Mouse (Mus musculus) urinary bladder, adult 2 months (tissue): Measurements from ENCODE around the gene Per1. TPM values are rescaled to one million over a fixed set of nuclear protein-coding genes. Genes with fewer than 3 reads are reported as not detected.
A peak's percentile ranks its signal among the peaks of the same experiment; 100 is the strongest.

Experiments
- DNase-seq: peaks from one replicate; pipeline ENCODE4 v3.0.0; 2022; ENCODE audit warnings: low spot score
- polyA plus RNA-seq: library from polyadenylated mRNA; depleted of rRNA; stranded (reverse); fragments of >200 nt; gene quantifications from 2 replicates; pipeline ENCODE4 v1.2.3, GENCODE M21; 2012

The Per1 gene
- polyA plus RNA-seq, 1 experiment = 26.8 TPM

DNA sequence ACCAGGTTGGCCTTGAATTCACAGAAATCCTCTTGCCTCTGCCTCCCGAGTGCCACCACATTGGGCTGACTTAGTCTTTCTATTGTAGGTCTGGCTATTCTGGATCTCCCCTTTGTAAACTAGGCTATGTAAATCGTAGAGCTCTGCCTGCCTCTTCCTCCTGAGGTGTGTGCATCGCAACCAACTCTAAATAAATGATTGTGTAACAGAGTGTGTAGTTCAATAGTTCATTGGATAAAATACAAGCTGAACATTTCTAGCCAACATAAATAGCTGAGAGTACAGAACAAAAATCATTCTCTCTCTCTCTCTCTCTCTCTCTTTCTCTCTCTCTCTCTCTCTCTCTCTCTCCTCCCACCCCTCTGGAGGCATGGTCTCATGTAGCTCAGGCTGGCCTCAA lies 19.6 kb downstream of the Per1 start:
- no peak for DNase-seq

DNA sequence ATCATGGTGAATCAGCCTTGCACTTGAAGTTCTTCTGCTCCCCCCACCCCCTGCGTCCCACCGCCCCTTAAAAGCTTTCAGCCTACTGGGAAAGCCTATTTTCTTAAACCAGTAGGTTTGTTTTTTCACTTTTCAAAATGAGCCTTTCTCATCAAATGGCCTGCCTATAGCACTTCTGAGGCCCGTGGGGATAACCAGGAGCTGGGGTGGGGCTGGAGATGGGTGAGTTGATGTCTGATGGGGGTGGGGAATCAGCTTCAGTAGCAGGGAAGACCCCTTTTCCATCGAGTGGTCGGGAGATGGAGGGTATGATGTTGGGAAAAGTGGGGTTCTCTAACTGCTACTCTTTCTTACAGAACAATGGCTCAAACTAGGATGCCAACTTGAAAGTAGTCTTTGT lies 21.8 kb downstream of the Per1 start:
- no peak for DNase-seq

DNA sequence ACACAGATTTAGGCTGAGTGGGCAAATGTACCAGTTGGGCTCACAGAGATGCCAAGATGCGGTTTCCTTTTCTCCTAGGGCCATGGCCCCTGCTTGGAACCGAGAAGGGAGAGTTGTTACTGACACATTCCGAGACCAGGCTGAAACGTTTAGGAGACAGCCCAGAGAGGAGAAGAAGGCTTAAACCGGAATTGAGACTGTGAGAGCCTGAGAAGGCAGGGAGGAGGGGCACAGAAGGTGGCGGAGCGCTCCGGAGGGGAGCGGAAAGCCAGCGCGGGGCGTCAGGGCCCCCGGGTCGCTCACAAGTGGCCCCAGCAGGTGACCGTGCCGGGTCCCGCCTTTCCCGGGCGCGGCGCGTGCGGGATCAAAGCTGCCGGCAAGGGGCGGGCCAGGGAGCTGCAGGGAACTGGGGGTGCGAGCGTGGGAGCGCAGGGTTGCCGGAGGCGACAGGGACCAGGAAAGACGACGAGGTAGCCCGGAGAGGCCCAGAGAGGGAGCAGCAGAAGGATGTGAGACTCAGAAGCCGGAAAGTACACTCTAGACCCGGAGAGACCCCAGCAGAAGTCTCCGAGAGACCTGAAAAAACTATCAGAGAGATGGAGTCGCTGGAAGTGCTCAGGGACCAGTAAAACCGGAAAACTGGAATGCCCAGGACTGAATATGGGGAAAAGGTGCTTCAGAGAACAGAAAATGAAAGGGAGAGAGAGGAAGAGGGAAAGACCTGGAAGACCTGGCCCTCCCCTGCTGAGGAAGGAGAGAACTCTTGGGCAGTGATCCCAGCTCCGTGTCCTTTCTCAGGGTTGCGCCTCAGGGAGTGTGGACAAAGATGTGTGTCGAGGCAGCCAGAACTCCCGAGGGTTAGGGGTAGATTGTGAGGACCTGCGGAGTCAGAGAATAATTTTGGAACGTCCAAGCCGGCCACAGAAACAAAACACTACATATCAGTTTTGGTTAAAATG lies 23.0 kb downstream of the Per1 start:
- DNase-seq = peak; percentile 69

DNA sequence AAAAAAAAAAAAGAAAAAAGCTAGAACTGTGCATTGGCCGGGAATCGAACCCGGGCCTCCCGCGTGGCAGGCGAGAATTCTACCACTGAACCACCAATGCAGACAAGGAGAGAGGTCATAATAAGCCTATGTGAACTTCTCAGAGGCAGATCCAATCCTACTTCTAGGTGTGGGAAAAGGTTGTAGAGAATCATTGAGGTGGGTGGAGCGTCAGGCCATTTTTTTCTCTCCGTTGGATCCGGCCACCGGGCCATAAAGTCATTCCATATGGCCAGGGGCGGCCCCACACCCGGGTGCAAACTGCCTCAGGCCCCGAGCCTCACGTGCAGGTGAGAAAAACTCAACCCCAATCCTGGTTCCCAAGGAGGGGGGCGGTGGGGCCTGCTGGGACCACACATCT lies 23.7 kb downstream of the Per1 start:
- peak; percentile 64 for DNase-seq

DNA sequence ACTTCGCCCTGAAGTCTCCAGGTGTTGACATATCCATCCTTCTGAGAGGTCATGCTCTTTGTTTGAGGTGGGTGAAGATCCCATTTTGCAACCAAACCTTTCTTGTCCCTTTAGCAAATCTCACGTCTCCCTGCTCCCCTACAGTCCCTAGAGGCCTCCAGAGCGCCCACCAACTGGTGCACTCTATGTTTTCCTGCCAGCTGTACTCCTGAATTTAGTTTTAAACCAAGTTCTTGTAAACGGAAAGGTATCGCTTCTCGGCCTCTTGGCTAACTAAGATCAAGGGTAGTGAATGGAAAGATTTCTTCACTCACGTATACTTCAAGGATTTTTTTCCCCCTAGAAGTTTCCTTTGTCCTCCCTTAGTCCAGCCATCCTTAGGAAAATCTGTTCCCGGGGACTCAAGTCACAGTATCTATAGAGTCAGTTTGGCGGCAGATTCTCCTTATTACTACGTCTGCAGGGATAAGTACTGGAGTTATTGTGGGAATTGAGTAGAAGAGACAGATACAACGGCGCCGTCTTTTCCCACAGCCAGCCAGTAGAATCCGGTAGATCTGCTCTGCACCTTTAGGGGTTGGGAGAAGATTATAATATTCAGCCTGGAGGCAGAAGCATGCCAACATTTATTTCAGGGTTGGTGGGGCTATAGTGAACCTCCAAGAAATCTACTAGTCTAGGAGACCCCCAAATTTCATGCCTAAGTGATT lies 24.6 kb downstream of the Per1 start:
- DNase-seq = no peak

DNA sequence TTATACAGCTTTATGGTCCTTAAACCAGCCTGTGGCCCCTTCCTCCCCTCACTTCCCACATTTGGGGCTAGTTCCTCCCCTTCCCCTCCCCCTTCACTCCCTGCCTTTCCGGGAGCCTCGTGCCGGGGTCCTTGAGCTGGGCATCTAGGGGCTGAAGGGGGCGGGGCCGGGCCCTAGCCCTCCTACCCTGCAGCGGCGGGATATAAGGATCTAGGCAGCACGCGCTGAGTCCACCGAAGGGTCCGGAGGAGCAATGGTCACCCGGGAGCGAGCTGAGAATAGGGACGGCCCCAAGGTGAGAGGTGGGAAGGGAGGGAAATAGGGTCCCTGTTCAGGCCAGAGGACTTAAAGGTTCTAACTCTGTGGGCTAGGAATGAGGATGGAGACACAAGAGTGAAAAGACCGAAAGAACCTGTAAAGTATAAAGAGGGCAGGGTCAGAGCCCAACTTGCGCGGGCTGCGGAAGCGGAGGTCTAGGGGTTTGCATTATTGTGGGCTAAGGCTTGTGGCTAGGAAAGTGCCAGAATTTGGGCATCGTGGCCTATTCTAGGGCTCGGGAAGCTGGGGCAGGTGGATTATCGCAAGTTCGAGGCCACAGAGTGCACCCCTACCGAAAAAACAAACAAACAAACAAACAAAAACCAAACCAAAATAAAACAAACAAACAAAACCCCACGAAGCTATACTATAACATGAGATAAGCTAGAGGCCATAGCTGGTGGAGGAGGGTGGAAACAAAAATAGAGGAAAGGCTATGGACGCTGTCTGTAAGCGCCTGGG lies 25.4 kb downstream of the Per1 start, which contains the start of gene Hes7:
TSS of gene Hes7 (plus strand) at position 184 of the 780 bp plus-strand sequence.
- DNase-seq = no peak

DNA sequence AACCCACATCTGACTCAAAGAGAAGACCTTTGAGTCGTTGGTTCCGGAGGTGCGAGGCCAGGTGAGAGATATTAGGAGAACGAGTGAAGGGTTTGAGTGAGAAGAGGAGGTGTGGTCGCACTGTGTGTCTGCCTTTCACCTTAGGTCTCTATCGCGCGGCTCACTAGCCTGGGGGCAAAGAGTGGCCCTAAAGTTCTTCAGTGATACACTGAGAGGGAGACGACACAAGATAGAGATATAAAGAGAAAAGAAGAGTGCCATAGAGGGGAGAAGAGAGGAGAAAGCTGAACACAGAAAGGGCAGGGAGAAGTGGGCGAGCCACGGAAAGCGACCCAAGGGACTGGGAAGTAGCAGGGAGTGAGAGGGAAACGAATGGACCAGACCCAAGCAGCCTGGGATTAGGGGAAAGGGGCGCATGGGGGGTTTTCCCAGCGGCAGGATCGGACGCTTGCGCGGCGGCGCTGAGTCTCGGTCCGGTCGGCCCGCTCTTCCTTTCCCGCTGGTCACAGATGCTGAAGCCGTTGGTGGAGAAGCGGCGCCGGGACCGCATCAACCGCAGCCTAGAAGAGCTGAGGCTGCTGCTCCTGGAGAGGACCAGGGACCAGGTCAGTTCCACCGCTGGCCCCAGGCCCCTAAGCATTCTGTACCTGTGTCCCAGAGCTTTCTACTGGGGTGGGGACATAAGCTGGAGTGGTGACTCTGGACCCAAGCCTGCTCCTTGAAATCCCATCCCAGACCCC lies 26.2 kb downstream of the Per1 start:
- DNase-seq = no peak

DNA sequence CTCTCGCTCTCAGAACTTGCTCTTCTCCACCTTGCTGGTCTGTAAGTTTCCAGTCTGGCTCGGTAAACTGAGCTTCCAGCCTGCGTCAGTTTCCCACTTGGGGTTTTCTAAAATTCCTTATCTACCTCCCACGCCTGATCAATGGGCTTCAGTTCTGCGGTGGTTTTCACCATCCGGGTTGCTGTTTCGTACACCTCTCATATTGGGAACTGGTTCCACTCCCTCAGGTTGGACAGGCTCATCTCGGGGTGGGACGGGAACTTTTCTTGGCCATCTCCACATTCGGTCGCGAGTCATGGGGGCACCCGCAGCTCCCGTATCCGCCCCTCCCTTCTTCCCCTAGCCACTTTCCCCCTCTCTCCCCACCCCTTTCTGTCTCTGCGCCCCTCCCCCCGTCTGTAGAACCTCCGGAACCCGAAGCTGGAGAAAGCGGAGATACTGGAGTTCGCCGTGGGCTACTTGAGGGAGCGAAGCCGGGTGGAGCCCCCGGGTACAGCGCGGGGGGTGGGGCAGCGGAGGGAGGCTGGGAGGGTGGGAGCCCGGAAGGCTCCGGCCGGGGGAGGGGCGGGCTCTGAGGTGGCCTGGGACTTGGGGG lies 26.8 kb downstream of the Per1 start:
- no peak for DNase-seq

DNA sequence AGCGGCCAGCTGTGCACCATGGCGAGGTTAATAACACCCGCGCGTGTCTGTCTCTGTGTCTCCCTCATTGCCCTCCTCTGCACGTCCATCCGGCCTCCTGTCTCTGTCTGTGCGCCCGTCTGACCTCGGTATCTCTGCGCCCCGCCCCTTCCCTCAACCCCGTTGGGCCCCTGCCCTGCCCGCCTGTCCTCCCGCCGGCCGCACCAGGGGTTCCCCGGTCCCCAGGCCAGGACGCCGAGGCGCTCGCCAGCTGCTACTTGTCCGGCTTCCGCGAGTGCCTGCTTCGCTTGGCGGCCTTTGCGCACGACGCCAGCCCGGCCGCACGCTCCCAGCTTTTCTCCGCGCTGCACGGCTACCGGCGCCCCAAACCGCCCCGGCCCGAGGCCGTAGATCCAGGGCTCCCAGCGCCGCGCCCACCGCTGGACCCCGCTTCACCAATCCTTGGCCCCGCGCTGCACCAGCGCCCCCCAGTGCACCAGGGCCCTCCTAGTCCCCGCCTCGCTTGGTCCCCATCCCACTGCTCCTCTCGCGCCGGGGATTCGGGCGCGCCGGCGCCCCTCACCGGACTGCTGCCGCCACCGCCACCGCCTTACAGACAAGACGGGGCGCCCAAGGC lies 27.4 kb downstream of the Per1 start, which contains the start of gene 9130213A22Rik:
TSS of gene 9130213A22Rik (minus strand) at position 254 of the 616 bp plus-strand sequence.
- DNase-seq = peak; percentile 73

DNA sequence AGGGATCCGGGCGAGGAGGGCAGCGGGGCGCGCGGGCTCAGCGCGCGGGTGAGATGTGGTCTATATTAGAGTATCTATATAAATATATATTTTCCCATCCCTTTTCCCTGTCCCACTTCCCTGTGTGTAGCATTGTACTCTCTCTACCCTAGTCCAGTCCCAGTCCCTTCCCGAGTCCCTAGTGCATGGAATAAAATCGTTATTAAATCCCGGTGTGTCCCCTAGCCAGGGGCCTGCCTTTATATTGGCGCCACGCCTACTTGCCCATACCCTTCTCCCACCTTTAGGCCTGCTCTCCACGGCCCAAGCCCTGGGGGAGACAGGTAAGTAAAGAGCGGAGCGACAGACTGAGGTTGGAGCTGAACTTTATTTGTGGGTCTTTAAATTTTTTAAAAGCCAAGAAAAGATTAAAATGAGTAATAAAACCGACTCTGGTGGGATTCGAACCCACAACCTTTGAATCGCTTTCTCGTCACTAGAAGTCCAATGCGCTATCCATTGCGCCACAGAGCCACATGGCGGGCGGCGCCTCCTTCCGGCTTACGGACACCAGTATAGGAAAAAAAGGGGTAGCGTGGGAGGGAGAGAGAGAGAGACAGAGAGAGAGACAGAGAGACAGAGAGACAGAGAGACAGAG lies 28.2 kb downstream of the Per1 start:
- DNase-seq = peak; percentile 74

DNA sequence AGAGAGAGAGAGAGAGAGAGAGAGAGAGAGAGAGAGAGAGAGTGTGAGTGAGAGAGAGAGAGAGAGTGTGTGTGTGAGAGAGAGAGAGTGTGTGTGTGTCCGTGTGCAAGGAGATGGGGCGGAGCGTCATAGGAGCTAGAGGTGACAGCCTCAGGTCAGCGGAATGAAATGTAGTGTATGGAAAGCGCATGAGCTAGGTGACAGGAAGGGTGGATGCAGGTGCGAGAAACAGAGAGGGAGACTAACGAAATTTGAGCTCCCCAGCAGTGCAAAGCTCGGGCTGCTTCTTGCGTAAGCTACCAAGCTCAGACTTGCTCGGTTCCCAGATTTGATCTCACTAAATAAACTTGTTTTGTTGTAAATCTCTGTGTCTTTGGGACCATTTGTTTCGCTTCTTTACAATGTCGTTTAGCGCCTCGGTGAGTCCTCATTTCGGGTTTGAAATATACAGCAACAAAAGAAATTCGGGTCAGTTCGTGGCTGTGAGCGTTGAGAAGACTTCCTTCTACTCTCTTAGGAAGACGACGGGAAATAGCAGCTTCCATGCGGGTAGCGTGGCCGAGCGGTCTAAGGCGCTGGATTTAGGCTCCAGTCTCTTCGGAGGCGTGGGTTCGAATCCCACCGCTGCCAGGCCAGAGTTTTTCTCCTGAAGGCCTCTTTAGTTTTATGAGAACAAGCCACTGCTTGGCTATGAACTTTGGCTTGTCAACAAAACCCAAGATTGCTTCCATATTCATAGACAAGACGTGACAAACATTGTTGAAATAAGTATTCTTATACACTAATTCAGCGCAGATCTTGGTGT lies 28.9 kb downstream of the Per1 start:
- peak; percentile 80 for DNase-seq

DNA sequence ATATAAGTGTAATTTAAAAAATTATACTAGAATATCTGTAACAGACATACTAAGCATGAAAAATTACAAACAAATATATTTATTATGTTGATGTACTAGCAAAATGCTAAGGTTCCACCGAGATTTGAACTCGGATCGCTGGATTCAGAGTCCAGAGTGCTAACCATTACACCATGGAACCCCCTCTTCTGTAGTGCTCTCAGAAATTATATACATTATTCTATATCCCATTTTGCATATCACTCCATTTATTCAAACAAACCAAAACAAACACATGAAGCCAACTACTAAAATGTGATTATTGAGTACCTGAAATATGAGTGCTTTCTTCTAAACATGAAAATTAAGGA lies 29.5 kb downstream of the Per1 start:
- DNase-seq = no peak

DNA sequence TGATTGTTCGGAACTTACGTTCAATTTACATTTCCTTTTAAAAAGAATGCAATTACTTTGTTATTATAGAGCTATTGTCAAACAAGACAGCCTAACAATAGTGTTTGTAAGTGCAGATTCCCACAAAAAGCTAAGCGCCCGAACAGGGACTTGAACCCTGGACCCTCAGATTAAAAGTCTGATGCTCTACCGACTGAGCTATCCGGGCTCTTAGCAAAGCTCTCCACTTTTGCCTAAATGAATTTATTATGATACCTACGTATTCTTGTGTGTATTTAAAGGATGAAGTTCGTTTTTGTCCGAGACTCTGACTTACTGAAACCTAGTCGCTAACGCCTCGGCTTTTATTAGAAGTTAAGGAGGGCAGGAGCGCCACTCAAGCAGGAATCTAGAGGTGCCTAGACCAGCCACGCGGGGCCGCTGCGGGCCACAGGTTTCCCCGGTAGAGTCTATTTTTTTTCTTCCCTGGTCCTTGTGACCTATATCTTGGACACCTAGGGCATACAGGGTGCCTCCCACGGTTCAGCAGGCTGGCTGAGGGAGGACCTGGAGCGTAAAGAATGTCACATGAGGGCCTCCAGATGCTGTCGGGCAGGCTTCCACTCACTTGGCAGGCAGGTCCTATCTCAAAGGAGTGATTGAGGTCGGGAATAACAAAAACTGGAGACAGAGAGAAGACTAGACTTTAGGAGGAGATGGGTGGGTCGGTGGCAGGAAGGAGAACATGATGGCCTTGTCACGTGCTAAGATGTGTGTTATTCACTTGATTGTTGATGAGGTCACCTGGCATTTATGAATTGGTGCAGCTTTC lies 30.2 kb downstream of the Per1 start:
- DNase-seq = peak; percentile 73

DNA sequence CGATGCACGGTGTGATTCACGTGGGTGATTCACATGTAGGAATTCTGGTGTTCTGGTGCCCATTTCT lies 30.7 kb downstream of the Per1 start, which contains the start of gene Aloxe3:
TSS of gene Aloxe3 (plus strand) at position 45 of the 67 bp plus-strand sequence.
- DNase-seq = no peak

DNA sequence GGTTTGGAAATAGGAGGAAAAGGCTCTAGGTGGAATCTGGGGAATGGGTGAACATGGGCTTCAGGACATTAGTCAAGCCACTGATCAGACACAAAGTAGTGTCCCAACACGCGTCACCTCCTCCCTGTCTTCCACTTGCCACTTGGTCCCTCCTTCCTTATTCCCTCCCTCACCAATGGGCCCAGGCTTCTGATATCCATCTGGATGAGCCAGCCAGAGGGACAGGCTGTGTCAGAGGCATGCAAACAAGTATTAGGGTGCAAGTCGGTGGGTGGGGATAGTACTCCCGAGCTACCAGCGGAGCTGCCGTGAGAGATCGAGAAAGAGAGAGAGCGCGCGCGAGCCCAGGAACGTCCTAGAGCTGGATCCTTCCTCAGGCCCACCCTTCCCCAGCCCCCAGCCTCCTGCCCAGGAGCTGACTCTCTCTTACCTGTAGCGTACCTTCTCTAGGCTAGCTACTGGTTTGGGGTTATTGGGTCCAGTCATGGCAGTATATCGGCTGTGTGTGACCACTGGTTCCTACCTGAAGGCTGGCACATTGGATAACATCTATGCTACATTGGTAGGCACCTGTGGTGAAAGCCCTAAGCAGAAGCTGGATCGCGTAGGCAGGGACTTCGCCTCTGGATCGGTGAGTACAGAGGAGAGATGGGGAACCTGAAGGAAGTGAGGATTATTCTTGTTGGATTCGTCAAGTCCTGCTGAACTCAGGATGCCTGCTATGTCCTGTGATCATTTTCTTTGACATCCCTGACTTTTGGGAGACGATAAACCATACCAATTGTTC lies 31.1 kb downstream of the Per1 start:
- DNase-seq = no peak

DNA sequence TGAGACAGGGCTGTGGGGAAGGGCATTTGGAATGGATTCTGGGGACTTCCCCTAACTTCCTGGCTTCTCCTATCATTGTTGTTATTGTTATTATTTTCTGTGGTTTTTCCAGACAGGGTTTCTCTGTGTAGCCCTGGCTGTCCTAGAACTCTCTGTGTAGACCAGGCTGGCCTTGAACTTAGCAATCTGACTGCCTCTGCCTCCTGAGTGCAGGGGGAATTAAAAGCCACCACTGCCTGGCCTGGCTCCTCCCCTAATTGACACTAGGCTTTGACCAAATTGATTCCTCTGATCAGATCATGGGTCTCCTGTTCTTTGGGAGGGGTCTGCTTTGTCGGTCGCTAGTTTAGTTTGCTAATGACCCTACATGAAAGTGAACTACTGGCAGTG lies 31.7 kb downstream of the Per1 start:
- DNase-seq = no peak

DNA sequence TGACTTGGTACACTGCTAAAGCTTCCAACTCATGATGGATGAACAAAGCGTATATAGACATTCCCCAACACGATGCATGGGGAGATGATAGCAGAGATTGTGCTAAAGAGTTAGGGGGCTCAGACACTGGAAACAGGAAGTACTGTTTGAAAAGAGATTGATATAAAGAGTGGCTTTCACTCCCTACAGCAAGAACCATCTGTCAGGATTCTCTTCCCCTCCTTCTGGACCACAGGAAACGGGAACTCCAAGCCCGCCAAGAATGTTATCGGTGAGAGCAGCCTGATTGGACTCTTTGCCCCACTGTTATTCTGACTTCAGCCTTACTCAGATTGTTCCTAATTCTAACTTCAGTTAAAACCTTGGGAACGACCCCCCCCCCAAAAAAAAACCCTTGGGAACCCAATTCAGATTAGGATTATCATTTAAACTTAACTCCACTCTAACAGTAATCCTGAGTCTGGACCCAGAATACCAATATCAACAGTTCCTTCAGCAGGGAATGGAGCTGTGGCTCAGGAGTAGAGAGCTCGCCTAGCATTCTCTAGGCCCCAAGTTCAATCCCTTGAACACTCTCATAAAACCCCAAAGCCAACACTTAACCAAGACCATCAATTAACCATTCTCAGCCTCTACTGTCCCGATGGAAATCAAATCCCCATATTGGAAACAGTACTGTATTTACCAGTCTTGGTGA lies 33.6 kb downstream of the Per1 start:
- DNase-seq = no peak

DNA sequence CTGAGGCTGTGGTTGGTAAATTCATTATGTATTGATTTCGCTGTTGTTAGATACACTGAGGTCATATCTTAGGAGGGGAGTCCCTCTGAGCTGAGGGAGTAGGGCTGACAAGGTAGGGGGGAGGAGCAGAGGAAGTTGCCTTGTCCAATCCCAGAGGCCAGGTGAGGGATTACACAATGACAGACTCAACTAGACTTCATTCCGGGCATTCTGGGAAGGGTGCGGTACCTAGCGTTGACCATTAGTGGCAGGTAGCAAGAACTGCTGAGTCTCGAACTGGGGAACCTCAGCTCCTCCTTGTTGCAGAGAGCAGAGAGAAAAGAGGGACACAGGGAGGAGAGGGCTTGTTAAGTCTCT lies 38.5 kb downstream of the Per1 start:
- no peak for DNase-seq
